Mouse (Mus musculus) skeletal muscle tissue, adult 2 months (tissue): ENCODE data around the gene Qrich2.
"Not testable (repeated sequence)": the region's sequence is repeated elsewhere in the genome, so short reads cannot be mapped to it uniquely, and the experiment has no call there.

Experiments used
- DNase-seq: peaks from one replicate; pipeline ENCODE4 v3.0.0-alpha.2; 2012; ENCODE audit warnings: low read depth, low spot score

Gene Qrich2

DNA sequence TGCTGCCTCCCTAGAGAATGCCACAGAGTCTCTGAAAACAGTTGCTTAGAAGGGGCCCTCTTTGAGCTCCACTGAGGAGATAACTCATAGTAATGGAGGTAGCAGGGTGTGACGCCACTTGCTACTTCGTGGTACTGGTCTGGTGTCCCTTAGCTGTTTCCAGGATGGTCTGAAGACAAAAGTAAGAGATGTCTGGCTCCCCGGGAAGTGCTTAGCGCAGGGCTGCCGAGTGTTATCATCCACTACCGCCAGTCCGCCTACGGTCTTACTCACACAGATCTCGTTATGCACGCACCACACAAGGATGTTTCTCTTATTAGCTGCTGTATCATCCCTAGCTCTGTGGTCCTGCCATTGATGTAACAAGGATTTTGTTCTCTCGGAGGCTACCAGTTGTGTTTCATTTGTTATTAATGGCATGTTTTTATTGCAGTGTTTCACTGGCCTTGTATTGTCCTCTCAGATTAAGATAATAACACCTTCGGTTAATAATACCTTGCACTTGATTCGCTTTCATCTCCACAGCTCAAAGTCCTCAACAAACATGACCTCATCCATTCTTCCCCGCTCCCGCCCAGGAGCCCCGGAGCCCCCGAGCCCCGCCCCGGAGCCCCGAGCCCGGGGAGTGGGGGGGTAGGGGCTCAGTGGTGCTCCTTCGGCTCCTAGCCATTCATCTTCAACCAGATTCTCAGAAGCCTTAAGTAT is 35.2 kb downstream of the Qrich2 start:
- no peak for DNase-seq

DNA sequence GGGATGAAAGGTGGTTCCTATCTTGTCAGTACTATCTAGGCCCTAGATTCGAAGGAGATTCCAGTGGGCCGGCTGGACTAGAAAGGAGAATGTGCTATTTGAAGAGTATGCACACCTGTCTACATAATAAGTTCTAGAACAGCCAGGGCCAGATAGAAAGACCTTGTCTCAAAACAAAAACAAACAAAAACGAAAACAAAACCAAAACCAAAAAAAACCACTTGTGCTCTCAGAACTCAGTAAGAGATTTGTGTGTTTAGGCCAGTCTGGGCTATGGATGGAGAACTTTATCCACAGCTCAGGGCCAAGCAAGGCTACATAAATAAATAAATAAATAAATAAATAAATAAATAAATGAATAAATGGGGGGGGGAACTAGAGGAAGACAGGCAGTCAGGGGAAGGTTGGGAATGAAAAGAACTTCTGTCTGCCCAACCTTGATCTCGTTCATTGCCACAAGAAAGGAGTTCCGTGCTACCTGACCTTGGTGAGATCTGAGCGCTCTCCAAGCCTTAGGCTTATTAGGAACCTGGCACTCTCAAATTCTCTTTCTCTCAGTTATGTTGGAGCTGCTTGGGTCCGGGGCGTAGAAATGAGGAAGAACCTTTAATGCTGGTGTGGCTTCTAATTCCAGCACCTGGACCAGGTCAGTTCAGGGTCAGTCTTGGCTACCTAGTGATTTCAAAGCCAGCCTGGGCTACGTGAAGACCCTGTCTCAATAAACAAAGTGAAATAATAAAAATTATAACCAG is 36.0 kb downstream of the Qrich2 start:
- no peak for DNase-seq

DNA sequence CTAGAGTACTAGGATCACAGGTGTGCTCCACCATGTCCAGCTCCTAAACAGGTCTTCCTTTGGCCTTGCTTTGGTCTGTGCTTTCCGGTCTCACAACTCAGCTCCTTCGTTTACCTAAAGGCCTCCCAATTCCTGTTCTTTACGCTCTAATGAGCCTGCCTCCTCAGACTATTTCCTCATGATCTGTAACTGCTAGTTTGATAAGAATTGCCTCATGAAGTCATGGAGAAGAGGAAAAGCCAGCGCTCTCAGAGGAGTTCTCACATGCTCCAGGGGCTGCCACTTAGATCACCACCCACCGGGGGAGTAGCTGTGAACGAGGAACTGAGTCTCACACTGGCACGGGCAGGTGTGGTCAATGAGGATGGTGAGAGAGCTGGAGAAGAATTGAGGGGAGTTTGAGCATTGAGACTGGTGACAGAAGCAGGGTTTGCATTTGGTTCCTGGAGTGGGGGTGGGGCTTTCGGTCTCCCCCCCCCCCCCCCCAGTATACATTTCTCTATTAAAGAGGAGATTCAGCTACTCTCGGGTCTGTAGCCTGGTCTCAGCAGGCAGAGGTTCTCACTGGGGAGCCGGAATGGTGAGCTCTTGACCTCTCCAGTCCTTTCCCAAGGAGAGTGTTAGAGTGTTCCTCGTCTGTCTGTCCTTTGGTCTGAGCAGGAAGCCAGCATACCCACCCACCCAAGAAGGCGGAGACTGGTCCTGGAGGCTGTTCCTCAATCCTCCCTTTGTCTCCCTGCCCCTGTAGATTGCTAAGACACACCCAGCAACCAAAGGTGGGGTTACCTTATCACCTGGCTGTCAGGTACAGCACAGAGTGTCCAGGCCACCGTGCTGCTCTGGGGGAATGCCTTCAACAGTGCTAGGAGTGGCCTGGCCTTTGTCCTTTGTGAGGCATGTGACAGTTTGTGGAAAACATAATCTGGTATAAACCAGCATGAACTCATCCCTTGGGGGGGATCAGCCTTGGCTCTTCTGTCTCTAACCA is 36.9 kb downstream of the Qrich2 start:
- no peak for DNase-seq

DNA sequence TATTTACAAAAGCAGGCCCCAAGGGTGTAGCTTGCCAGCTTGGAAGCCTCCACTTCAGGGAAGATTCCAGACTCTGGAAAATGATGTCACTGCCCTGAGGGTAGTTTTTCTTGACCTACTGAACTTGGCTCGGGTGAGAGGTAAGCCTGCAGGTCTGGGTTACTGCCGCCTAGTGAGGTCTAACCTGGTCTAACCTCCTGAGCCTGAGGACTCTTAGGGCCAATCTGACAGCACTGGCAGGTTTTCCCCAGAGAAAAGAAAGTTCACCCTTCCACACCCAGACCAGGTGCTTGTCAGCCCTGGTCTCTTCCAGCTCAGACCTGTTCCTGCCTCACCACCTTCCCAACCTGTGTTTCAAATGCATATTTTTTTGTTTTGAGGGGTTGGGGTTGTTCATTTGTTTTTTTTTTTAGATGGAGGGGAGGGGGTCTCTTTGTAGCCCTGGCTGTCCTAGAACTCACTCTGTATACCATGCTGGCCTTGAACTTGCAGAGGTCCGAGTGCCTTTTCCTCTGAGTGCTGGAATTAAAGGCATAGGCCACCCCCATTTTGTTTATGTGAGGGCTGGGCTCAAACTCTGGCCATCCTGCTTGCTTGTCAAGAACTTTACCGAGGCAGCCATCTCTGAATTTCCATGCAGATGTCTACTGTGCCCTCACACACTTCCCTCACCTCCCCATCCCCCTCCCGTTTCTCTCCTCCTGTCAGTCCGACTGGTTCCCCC is 39.0 kb downstream of the Qrich2 start:
- DNase-seq = no peak

DNA sequence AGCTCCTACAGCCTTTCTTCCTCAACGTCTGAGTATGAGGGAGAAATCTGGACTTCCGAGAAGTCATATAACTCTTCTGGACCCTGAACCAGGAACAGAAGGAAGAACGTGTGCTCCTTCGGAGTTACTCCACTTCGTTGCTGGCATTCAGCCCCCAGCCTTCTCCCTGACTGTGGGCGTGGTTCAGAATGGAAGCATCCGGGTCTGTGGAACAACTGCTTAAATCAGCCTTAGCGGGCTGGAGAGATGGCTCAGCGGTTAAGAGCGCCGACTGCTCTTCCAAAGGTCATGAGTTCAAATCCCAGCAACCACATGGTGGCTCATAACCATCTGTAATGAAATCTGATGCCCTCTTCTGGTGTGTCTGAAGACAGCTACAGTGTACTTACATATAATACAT is 39.7 kb downstream of the Qrich2 start:
- not testable (repeated sequence) for DNase-seq

DNA sequence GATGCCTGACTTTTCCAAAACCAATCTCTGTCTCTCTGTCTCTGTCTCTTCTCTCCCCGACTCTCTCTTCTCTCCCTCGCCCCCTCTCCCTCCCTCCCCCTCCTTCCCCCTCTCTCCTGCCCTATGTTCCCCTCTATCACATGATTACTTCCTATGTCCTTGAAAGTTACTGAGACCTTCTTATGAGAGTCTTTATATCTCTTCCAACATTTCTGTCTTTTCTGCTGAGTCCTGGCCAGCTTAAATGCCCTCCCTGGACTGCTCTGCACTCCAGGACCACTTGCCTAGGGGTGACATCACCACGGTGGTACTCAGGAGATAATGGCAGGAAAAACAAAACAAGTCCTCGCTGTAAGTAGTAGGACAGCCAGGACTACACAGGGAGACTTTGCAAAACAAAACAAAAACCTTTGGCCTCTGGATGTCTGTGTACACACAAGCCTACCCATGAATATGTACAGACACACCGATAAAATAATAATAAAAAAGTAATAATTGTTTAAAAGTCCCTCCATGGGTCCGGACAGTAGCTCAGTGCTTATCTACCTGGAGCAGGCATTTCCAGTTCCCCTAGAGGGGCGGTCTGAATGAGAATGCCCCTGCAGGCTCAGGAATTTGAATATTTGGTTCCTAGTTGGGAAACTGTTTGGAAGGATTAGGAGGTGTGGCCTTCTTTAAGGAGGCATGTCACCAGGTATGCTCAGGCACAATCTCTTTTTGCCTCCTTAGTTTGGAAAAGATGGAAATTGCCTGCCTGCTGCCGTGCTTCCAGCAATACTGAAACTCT is 41.2 kb downstream of the Qrich2 start:
- DNase-seq = no peak

DNA sequence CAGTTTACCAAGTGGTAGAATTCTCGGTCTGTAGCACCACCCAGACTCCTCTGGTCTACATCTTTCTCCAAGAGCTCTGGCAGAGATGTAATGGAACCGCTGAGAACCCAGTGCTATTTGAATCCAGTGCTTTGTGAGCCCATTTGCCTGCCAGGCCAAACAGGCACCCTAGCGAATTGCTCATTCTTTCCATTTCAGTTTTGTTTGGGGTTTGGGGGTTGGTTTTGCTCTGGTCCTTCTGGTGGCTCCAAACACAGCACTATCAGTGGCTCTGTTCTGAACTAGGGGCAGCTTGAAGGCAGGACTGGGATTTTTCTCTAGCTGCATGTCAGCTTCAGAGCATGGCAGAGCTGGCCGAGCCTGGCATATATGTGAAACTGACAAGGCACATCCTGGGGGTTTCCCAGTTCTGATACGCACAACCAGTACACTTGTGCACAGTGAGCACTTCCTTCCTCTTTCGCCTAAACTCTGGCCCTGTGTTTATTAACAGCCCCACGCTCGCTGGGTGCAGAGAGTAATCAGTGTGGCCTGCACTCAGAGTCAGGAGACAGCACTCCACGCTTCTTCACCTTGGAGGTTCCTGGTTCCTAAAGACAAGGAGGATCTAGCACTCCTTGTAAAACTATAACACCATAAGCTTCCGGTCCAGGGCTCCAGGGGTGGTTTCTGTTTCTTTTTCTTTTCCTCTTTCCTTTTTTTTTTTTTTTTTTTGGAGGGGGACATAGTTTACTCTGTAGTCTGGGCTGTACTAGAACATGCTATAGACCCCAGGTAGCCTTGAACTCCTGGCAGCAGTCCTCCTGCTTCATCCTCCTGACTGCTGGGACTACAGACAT is 42.0 kb downstream of the Qrich2 start:
- DNase-seq = no peak

DNA sequence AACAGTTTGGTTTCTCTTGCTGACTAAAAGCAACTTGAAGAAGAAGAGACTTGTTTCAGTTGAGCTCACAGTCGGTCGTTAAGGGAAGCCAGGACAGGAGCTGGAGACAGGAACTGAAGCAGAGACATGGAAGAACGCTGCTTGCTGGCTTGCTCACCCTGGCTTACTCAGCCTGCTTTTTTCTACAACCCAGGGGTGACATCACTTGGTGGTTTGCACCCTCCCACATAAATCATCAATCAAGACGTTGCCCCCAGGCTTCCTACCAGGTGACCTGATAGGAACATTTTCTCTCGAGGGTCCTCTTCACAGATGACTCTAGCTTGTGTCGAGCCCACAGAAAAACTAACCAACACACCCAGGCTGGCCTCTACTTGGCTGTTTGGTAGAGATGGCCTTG is 42.8 kb downstream of the Qrich2 start:
- no peak for DNase-seq

DNA sequence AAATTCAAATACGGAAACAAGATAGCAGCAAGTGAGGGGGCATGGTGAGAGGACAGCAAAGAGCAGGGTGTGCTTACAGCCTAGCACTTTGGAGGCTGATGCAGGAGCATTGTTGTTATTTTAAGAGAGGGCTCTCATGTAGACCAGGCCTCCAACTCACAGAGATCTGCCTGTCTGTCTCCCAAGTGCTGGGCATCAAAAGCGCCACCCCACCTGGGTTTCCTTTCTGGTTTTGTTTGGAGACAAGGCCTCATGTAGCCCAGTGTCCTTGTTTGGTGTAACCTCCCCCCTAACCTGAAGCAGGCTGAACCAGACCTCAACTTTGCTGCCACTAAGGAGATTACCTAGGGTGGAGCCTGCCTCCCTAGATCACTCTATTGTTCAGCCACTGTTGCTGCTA is 43.5 kb downstream of the Qrich2 start:
- DNase-seq = no peak

DNA sequence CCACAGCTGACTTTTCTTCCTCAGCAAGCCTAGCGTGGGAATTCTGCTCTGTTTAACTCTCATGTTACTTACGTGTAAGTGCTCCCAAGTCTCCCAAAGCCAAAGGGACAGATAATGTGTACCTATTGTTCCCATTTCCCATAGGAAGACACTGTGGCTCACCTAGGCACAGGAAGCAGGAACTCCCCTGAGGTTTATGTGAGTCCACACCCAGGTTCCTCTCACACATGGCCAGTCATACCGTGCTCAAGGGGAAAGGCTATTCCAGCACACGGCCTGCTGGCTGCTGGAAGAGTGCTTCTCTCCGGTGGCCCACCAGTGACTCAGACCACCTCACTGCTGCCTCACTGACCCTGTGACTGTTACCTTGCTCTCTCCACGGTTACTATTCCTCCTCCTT is 44.9 kb downstream of the Qrich2 start:
- DNase-seq = no peak

DNA sequence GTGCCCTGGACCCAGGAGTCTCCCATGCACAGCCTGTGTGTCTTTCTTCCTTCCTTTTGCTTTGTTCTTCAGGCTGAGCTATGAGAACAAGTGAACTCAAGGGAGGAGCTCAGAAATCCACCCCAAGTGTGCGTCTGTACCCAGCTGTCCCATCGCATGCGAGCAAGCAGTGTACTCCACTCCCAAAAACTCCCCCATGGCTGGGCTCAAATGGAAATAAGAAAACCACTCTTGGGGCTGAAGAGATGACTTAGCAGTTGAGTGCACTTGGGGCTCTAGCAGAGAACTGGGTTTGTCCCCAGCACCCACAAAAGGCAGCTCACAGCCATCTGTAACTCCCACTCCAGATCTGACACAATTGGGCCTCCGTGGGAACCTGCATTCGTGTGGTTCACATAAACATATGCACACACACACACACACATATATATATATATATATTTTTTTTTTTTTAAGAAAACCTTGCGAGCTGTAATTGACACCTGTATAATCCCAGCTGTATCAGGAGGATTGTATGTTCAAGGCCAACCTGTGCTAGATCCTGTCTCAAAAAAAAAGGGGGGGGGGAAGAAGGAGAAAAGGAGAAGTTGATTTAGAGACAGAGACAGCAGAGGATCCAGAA is 47.1 kb downstream of the Qrich2 start:
- no peak for DNase-seq

DNA sequence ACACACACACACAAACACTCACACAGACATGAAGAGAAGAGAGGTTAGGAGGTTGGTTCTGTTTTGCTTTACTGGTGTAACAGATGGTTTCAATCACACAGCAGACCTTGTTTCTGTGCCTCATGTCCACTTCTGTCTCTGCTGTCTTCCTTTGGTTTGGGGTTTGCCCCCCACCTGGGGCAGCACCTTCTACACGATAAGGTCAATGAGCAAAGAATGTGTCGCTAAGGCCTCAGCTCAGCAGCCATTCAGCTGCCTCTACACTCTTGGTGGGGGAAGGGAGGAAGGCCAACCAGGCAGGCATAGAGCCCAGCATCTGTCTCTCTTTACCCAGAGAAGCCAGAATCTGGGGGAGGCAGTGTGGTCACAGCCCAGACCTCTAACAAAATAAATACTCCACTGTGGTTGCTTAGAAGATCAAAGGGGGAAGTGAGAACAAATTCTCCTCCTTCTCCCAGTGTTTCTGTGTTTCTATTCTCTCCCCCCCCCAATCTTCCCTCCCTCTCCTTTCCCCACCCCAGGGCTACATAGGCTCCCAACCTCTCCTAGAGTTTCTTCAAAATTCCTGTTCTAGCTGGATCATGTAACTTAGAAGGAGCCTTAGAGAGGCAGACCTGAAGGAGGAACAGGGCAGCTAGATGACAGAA is 47.7 kb downstream of the Qrich2 start:
- no peak for DNase-seq

DNA sequence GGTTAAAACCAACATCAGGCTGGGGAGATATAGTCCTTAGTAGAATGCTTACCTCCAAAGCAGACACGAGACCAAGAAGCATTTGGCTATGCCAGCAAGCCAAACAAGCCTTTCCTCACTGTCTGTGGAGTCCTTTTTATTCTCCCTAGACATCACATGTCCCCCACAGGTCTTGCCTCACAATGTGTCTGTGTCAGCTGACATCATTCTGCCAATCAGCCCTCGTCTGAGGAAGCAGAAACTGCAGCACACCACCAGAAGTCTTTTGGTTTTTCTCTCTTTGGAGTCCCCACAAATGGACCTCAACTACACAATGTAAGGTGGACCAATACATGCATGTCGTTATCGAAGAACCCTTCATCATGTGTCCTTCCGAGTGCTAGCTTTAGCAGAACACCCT is 49.0 kb downstream of the Qrich2 start:
- DNase-seq = no peak

DNA sequence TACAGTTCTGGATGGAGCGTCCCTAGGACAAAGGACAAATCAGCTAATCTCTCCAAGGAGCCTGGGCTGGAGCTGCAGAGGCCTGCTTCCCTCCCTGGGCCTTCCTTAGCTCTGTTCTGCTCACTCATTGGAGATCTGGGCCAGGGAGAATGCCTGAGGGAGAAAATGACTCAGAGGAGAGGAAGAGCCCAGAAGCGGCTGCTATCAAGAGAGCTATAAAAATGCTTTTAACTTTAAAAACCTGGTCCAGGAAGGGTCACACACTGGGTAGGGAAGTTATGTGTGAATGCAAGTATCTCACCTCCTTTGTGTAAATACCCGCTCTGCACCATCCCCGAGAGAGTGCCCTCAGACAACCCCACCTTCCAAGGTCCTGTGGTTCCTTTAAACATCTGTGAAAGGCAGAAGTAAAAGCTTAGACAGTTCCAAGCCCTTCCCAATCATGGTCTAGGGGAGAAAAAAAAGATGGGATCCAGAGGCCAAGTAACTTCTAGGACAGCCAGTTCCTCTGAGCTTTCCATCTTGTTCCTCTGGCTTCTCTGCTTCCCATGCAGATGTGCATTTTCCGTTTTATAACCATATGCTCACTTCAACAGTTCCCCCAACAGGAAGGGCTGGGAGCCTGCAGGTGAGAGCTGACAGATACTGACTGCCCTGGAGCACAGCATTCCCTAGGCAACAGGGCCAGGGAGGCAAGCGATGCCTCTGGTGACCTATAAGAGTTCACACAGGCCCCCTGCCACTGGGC is 49.7 kb downstream of the Qrich2 start:
- no peak for DNase-seq

DNA sequence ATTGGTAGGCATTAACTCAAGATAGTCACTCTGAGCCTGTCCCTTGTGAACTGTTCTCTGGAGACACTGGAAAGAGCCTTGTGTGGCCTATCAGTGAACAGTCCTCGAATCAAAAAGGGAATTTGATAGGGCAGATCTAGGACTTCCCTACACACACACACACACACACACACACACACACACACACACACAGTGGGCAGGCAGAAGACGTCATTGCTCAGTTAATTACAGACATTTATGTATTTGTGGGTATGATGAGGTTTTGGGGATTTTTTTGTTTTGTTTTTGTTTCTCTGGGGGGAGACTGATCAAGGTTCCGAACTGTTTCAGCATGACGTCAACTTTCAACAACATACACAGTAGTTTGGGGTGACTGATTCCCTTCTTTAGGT is 52.4 kb downstream of the Qrich2 start:
- no peak for DNase-seq

DNA sequence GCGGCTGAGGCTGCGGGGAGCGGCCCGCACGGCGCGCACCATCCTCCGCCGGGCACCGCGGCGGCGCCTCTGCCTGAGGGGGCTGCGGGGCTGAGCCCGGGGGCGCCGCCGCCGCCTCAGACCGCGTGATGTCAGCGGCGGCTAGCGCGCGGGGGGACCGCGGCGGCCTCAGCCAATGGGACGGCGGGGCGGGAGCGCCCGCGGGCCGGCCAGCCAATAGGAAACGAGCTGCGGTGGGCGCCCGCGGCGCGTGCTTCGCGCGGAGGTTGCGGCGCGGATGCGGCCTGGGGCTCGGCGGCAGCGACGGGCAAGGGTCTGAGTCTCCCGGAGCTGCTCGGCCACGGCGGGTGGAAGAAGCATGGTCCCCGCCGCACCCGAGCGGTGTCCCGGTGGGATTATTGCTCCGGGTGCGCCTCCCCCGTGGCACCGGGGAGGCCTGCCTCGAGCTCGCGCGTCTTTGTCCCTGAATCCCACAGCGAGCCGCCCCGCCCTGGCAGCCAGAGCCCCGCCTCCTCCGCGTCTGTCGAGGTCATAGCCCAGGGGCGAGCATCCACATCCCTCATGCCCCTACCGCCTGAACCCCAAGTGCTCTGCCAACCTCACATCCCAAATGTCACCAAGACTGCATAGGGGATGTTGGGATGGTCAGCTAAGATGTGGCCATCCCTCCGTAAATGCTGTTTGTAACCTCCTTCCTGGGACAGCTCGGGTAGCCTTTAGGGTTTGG is 53.0 kb downstream of the Qrich2 start, which contains the start of gene Rnf157:
TSS of gene Rnf157 (minus strand) at position 129 of the 727 bp plus-strand sequence.
- DNase-seq = peak; percentile 53
